Mouse (Mus musculus): ENCODE data around the gene Eif4e2.

DNA sequence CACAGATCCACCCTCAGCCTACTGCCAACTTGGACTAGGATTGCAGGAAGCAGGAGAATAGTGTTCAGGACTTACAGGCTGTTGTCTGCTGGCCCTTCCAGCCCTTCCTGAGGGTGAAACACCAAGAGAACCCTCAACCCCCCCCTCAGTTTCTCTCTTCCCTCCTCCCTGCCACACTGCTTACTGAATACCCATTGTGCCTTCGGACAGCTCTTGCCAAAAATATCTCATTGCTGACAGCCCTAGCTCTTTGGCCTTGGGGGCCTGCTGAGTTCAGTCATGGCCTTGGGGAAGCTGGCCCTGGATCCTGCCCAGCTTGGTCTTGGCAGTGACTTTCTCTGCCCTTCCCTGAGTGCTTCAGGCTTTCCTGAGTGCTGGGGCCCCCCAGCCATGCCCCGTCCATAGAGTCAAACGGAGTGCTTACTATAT lies 59.8 kb downstream of the Eif4e2 start:
- TF ChIP-seq CTCF (IDR thresholded peaks at IDR 0.05; ENCODE audit: insufficient read depth, low read length) (no peak), POLR2A (IDR thresholded peaks at IDR 0.05; ENCODE audit: borderline replicate concordance, extremely low read depth, low read depth, low read length) (no peak)
